Mouse (Mus musculus) cerebellum, adult 2 months (tissue): ENCODE data around the gene Slc44a4.

Experiments
- CTCF ChIP-seq: fragments of 200-500 bp; IDR thresholded peaks from 2 replicates; pipeline ENCODE4 v1.5.1; 2011; ENCODE audit warnings: low read depth, mild to moderate bottlenecking, control low read depth, low read length, moderate library complexity, borderline replicate concordance; ENCODE audit not compliant: insufficient read depth
- POLR2A ChIP-seq: fragments of 200-500 bp; IDR thresholded peaks from 2 replicates; pipeline ENCODE4 v1.6.1; 2011; ENCODE audit warnings: low read length, control low read depth, borderline replicate concordance; ENCODE audit not compliant: insufficient read depth

- TF ChIP-seq CTCF (no peak), POLR2A (no peak)
These were observed 32.3 kb downstream of the Slc44a4 start for GRCm38 (mm10) chr17:34946486-34947140.
